Mouse (Mus musculus): ENCODE results near the gene Sergef. TPM values are rescaled to one million over a fixed set of nuclear protein-coding genes. Genes with fewer than 3 reads are reported as not detected.
A peak's percentile ranks its signal among the peaks of the same experiment; 100 is the strongest.

Sergef gene
- polyA plus RNA-seq, 1 experiment, result 9.9 TPM

- Histone ChIP-seq H3K4me1 (replicated peaks; ENCODE audit: control insufficient read depth, insufficient read depth, low read length) (peaks cover 11% of the 10 kb centered on the region), H3K36me3 (ENCODE audit: control insufficient read depth, insufficient read depth, low read length) (no peaks in the 10 kb centered on the region), H3K4me3 (ENCODE audit: control insufficient read depth, insufficient read depth, low read length) (no peak overlapping the region), H3K27me3 (ENCODE audit: control insufficient read depth, insufficient read depth, low read length) (no peaks in the 10 kb centered on the region; the same call in 1 of the 2 replicates), H3K27ac (ENCODE audit: control insufficient read depth, insufficient read depth, low read length) (no peak overlapping the region)
- TF ChIP-seq POLR2A (IDR thresholded peaks at IDR 0.05; ENCODE audit: control insufficient read depth, extremely low read depth, insufficient read depth, low read length, poor library complexity) (no peak), CTCF (IDR thresholded peaks at IDR 0.05; ENCODE audit: borderline replicate concordance, control insufficient read depth, extremely low read depth, insufficient read depth, low read length, poor library complexity) (no peak)
- WGBS, result 94% methylated on average over 1 of the region's 1 CpGs
- no peak for DNase-seq
Measured at GRCm38 (mm10) chr7:46399676-46400075, 239.9 kb downstream of the Sergef start.

- H3K36me3 ChIP-seq (ENCODE audit: control insufficient read depth, insufficient read depth, low read length), result no peaks in the 10 kb centered on the region
- H3K27me3 ChIP-seq (ENCODE audit: control insufficient read depth, insufficient read depth, low read length), result no peaks in the 10 kb centered on the region; the same call in 1 of the 2 replicates
- no peak overlapping the region for H3K27ac ChIP-seq (ENCODE audit: control insufficient read depth, insufficient read depth, low read length)
- 29% methylated on average over 4 of the region's 4 CpGs for WGBS
- TF ChIP-seq POLR2A (IDR thresholded peaks at IDR 0.05; ENCODE audit: control insufficient read depth, extremely low read depth, insufficient read depth, low read length, poor library complexity), result no peak
- no peak for TF ChIP-seq CTCF (IDR thresholded peaks at IDR 0.05; ENCODE audit: borderline replicate concordance, control insufficient read depth, extremely low read depth, insufficient read depth, low read length, poor library complexity)
- peaks cover 21% of the 10 kb centered on the region for H3K4me1 ChIP-seq (replicated peaks; ENCODE audit: control insufficient read depth, insufficient read depth, low read length)
- H3K4me3 ChIP-seq (ENCODE audit: control insufficient read depth, insufficient read depth, low read length), result no peak overlapping the region
- DNase-seq, result no peak
Measured at GRCm38 (mm10) chr7:46398612-46399011, 241.0 kb downstream of the Sergef start.

DNA sequence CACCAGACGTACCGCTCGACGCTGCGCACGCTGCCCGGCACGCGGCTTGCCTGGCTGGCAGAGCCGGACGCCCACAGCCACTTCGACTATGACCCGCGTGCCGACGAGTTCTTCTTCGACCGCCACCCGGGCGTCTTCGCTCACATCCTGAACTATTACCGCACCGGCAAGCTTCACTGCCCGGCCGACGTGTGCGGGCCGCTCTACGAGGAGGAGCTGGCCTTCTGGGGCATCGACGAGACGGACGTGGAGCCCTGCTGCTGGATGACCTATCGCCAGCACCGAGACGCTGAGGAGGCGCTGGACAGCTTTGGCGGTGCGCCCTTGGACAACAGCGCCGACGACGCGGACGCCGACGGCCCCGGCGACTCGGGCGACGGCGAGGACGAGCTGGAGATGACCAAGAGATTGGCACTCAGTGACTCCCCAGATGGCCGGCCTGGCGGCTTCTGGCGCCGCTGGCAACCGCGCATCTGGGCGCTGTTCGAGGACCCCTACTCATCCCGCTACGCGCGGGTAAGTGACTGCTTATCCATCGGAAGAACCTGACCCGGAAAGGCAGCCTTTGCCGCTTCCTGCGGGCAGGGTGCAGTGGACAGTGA is 241.8 kb downstream of the Sergef start:
- WGBS, result 23% methylated on average over 70 of the region's 70 CpGs
- no peak overlapping the region for H3K4me3 ChIP-seq (ENCODE audit: control insufficient read depth, insufficient read depth, low read length)
- H3K36me3 ChIP-seq (ENCODE audit: control insufficient read depth, insufficient read depth, low read length), result no peaks in the 10 kb centered on the region
- H3K4me1 ChIP-seq (replicated peaks; ENCODE audit: control insufficient read depth, insufficient read depth, low read length), result peaks cover 26% of the 10 kb centered on the region
- H3K27me3 ChIP-seq (ENCODE audit: control insufficient read depth, insufficient read depth, low read length), result no peaks in the 10 kb centered on the region; the same call in 1 of the 2 replicates
- TF ChIP-seq CTCF (IDR thresholded peaks at IDR 0.05; ENCODE audit: borderline replicate concordance, control insufficient read depth, extremely low read depth, insufficient read depth, low read length, poor library complexity) (no peak), POLR2A (IDR thresholded peaks at IDR 0.05; ENCODE audit: control insufficient read depth, extremely low read depth, insufficient read depth, low read length, poor library complexity) (no peak)
- DNase-seq, result no peak
- no peak overlapping the region for H3K27ac ChIP-seq (ENCODE audit: control insufficient read depth, insufficient read depth, low read length)

DNA sequence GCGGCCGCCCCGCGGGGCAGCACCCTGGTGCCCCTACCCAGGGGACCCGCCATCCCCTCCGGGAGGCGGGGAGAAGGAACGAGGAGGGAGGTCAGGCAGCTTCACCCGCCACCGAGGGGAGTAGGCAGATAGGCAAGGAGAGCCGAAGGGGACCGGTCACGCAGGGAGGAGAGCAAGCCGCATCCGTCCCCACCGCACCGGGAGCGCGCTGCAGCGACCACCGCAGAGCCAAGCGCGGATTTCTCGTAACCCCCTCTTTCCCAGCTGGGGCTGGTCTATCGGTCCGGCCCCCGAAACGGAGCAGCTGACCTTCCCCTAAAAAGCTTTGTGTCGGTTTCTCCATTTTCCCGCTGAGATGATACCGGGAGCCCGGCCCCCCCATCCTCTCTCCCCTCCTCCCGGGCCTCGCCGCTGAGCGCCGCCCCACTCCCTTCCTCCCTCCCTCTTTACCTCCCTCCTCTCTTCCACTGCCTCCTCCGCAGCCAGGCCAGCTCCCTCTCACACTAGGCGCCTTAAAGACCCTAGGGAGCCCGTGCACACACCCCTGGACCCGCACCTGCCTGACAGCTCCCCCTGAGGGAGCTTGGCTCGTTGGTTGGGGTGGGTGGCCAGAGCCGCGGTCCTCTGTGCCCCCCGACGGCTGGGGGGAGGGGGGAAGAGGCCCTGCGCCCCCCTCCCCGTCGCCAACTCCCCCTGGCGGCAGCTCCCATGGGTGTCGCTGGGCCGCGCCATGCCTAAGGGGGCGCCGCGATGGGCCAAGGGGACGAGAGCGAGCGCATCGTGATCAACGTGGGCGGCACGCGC is 242.5 kb downstream of the Sergef start:
- no peaks in the 10 kb centered on the region for H3K36me3 ChIP-seq (ENCODE audit: control insufficient read depth, insufficient read depth, low read length)
- peaks cover 27% of the 10 kb centered on the region for H3K4me1 ChIP-seq (replicated peaks; ENCODE audit: control insufficient read depth, insufficient read depth, low read length)
- no peak overlapping the region for H3K27ac ChIP-seq (ENCODE audit: control insufficient read depth, insufficient read depth, low read length)
- DNase-seq, result no peak
- no peaks in the 10 kb centered on the region; the same call in 1 of the 2 replicates for H3K27me3 ChIP-seq (ENCODE audit: control insufficient read depth, insufficient read depth, low read length)
- 8% methylated on average over 62 of the region's 64 CpGs for WGBS
- TF ChIP-seq POLR2A (IDR thresholded peaks at IDR 0.05; ENCODE audit: control insufficient read depth, extremely low read depth, insufficient read depth, low read length, poor library complexity) (no peak), CTCF (IDR thresholded peaks at IDR 0.05; ENCODE audit: borderline replicate concordance, control insufficient read depth, extremely low read depth, insufficient read depth, low read length, poor library complexity) (peak; percentile 27; the same call in 1 of the 2 replicates)
- H3K4me3 ChIP-seq (ENCODE audit: control insufficient read depth, insufficient read depth, low read length), result peak overlapping the region; percentile 42

GRCm38 (mm10) chr7:46396231-46396927 is 243.2 kb downstream of the Sergef start, which contains the start of gene Kcnc1:
Gene Kcnc1 (plus strand): TSS chr7:46396497.
- DNase-seq, result peak; percentile 67
- H3K27ac ChIP-seq (ENCODE audit: control insufficient read depth, insufficient read depth, low read length), result no peak within 1 kb of the TSS
- peaks cover 34% of the 10 kb centered on the region for H3K4me1 ChIP-seq (replicated peaks; ENCODE audit: control insufficient read depth, insufficient read depth, low read length)
- WGBS, result 2% methylated on average over 84 of the region's 93 CpGs
- no peaks in the 10 kb centered on the region for H3K36me3 ChIP-seq (ENCODE audit: control insufficient read depth, insufficient read depth, low read length)
- H3K4me3 ChIP-seq (ENCODE audit: control insufficient read depth, insufficient read depth, low read length), result peak within 1 kb of the TSS; percentile 42
- TF ChIP-seq POLR2A (IDR thresholded peaks at IDR 0.05; ENCODE audit: control insufficient read depth, extremely low read depth, insufficient read depth, low read length, poor library complexity), result no peak
- peak; percentile 52; the same call in 1 of the 2 replicates for TF ChIP-seq CTCF (IDR thresholded peaks at IDR 0.05; ENCODE audit: borderline replicate concordance, control insufficient read depth, extremely low read depth, insufficient read depth, low read length, poor library complexity)
- no peaks in the 10 kb centered on the region; the same call in 1 of the 2 replicates for H3K27me3 ChIP-seq (ENCODE audit: control insufficient read depth, insufficient read depth, low read length)

DNA sequence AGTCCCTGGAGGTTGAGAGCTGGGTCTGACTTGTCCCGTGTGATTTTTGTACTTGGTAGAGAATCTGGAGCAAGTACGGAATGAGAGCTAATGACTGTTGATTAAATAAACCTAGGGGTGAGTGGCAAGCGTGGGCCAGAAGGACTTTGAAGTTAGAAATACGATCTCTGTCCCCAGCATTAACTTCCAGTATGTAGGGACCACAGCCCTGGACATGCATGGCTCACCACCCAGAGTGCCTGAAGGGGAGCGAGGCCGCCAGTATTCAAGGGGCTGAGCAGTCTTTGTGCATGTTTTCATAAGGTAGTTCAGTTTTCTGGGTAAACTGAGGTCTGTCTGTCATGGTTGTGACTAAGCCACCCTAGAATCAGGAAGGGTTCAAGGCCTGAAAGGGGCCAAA is 244.0 kb downstream of the Sergef start:
- peaks cover 36% of the 10 kb centered on the region for H3K4me1 ChIP-seq (replicated peaks; ENCODE audit: control insufficient read depth, insufficient read depth, low read length)
- TF ChIP-seq CTCF (IDR thresholded peaks at IDR 0.05; ENCODE audit: borderline replicate concordance, control insufficient read depth, extremely low read depth, insufficient read depth, low read length, poor library complexity), result no peak
- TF ChIP-seq POLR2A (IDR thresholded peaks at IDR 0.05; ENCODE audit: control insufficient read depth, extremely low read depth, insufficient read depth, low read length, poor library complexity), result no peak

More for the DNA sequence above, 244.0 kb downstream of the Sergef start:
- 63% methylated on average over 6 of the region's 6 CpGs for WGBS
- H3K27me3 ChIP-seq (ENCODE audit: control insufficient read depth, insufficient read depth, low read length), result no peaks in the 10 kb centered on the region; the same call in 1 of the 2 replicates
- no peaks in the 10 kb centered on the region for H3K36me3 ChIP-seq (ENCODE audit: control insufficient read depth, insufficient read depth, low read length)
- no peak overlapping the region for H3K27ac ChIP-seq (ENCODE audit: control insufficient read depth, insufficient read depth, low read length)
- DNase-seq, result no peak
- no peak overlapping the region for H3K4me3 ChIP-seq (ENCODE audit: control insufficient read depth, insufficient read depth, low read length)

Measured in thymus, adult 2 months (tissue).